Mouse (Mus musculus) limb, embryonic 12.5 days (tissue): ENCODE measurements at regions not wholly inside any gene's neighbourhood (a gene's known extent, or its start where the extent isn't known, plus 50 kb on each side); places are given as distances from the start of the nearest gene placed in this dataset.

Source experiments
- ATAC-seq: fragments of 200-750 bp; cut with Nextera tagmentation; 2 replicates; pipeline ENCODE4 v1.8.0; 2017; ENCODE audit warnings: low read depth, moderate TSS enrichment; ENCODE audit not compliant: insufficient number of reproducible peaks, insufficient read depth, low FRiP score, low TSS enrichment
- H3K27ac ChIP-seq: fragments of 300-500 bp; sonication (generic); 2 replicates; pipeline ENCODE4 v1.5.1; 2016; ENCODE audit warnings: mild to moderate bottlenecking, moderate library complexity
- H3K27me3 ChIP-seq: fragments of 300-500 bp; sonication (generic); 2 replicates; pipeline ENCODE4 v1.6.1; 2016; ENCODE audit warnings: mild to moderate bottlenecking, moderate library complexity
- H3K36me3 ChIP-seq: fragments of 300-500 bp; sonication (generic); 2 replicates; pipeline ENCODE4 v1.6.1; 2016; ENCODE audit warnings: mild to moderate bottlenecking, moderate library complexity
- H3K4me1 ChIP-seq: fragments of 300-500 bp; sonication (generic); replicated peaks from 2 replicates; pipeline ENCODE4 v1.6.1; 2016
- H3K4me2 ChIP-seq: fragments of 300-500 bp; sonication (generic); 2 replicates; pipeline ENCODE4 v1.6.1; 2016; ENCODE audit warnings: mild to moderate bottlenecking, moderate library complexity
- H3K4me3 ChIP-seq: fragments of 300-500 bp; sonication (generic); replicated peaks from 2 replicates; pipeline ENCODE4 v1.5.1; 2016; ENCODE audit warnings: mild to moderate bottlenecking
- H3K9ac ChIP-seq: fragments of 300-500 bp; sonication (generic); replicated peaks from 2 replicates; pipeline ENCODE4 v1.6.1; 2016; ENCODE audit warnings: mild to moderate bottlenecking, moderate library complexity
- H3K9me3 ChIP-seq: fragments of 300-500 bp; sonication (generic); 2 replicates; pipeline ENCODE4 v1.6.1; 2016; ENCODE audit warnings: mild to moderate bottlenecking, moderate library complexity
- WGBS: fragments of 180-500 bp; shearing (Covaris S2); methylation state at CpG from one replicate; pipeline ENCODE4 v1.1.7; 2016; 5-methylcytosine and 5-hydroxymethylcytosine counted together

DNA sequence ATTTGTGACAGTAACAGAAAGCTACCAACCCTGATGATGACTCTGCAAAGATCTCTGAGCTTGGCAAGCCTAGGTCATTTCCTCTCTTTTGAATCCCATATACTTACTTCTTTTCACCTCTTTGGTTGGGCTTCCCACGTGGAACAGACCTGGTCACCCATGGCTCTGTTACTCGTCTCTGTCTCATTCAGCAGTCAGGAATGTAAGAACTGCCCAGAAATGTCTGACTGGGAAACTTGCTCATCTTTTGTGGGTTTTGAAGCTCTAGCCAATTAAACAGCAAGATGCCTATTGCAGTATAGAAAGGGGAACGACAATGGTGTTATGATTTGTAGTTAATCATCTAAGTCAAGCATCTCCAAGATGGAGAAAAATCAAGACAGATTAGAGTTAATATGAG lies 136.2 kb upstream of the Tgfbr2 start:
- ATAC-seq: no peak
- no peak overlapping the region for H3K4me2 ChIP-seq
- H3K27me3 ChIP-seq: no peaks in the 10 kb centered on the region
- H3K36me3 ChIP-seq: no peaks in the 10 kb centered on the region
- H3K4me1 ChIP-seq: no peaks in the 10 kb centered on the region
- 84% methylated on average over 3 of the region's 3 CpGs for WGBS
- no peak overlapping the region for H3K9ac ChIP-seq
- H3K27ac ChIP-seq: no peak overlapping the region
- no peak overlapping the region for H3K4me3 ChIP-seq
- no peaks in the 10 kb centered on the region for H3K9me3 ChIP-seq

- Histone ChIP-seq H3K36me3 (no peaks in the 10 kb centered on the region), H3K9me3 (no peaks in the 10 kb centered on the region), H3K4me1 (peaks cover 10% of the 10 kb centered on the region), H3K4me3 (no peak overlapping the region), H3K4me2 (no peak overlapping the region), H3K9ac (no peak overlapping the region), H3K27ac (no peak overlapping the region), H3K27me3 (no peaks in the 10 kb centered on the region)
- WGBS: 72% methylated on average over 2 of the region's 2 CpGs
- no peak for ATAC-seq
These were observed 126.4 kb upstream of the Tgfbr2 start for GRCm38 (mm10) chr9:116301602-116302001.

DNA sequence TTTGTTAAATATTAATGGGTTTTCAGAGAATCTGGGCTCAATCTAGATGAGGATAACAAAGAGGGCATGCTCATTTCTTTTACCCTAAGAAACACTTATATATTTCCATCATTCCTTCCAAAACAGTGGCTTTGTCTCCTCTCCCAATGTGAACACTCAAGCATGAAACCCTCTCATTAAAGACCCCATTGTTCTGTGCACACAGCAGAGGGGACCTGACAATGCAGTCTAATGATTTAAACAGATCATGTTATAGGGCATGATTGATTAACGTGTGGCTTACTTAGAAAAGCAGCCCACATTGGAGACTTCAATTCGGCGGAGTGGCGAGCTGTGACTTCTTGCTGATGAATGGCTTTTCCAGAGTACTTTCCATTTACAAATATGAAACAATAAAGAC lies 123.6 kb upstream of the Tgfbr2 start:
- no peaks in the 10 kb centered on the region for H3K36me3 ChIP-seq
- 80% methylated on average over 4 of the region's 4 CpGs for WGBS

DNA sequence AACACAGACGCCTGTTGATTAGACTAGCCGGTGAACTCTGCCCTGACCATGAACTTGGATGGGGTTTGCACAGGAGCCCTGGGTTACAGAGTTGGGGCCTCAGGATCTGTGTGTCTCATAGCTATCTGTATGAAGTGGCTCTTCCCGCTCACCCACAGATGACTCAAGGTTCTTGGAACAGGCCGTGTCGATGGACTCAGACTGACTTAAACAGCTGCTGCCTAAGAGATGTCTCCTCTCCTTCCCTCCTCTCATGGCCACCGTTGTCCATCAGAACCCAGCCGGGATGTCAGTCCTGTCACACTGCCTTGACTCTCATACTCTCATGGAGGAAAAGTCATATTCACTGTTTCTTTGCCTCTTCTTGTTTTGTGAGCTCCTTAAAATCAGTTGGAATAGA lies 121.2 kb upstream of the Tgfbr2 start:
- 91% methylated on average over 7 of the region's 7 CpGs for WGBS
- Histone ChIP-seq H3K9me3 (no peaks in the 10 kb centered on the region), H3K4me3 (no peak overlapping the region), H3K27ac (no peak overlapping the region), H3K9ac (no peak overlapping the region), H3K27me3 (no peaks in the 10 kb centered on the region), H3K4me2 (no peak overlapping the region), H3K36me3 (no peaks in the 10 kb centered on the region), H3K4me1 (peaks cover 5% of the 10 kb centered on the region)
- ATAC-seq: no peak

More for the DNA sequence above, 123.6 kb upstream of the Tgfbr2 start:
- Histone ChIP-seq H3K27ac (no peak overlapping the region), H3K4me3 (no peak overlapping the region), H3K27me3 (no peaks in the 10 kb centered on the region), H3K9ac (no peak overlapping the region), H3K9me3 (no peaks in the 10 kb centered on the region), H3K4me2 (no peak overlapping the region), H3K4me1 (peaks cover 10% of the 10 kb centered on the region)
- ATAC-seq: no peak

- no peak for ATAC-seq
- H3K27me3 ChIP-seq: no peaks in the 10 kb centered on the region
- no peak overlapping the region for H3K27ac ChIP-seq
- H3K9ac ChIP-seq: no peak overlapping the region
- H3K4me2 ChIP-seq: no peak overlapping the region
- H3K4me1 ChIP-seq: no peaks in the 10 kb centered on the region; the same call in 1 of the 2 replicates
- 75% methylated on average over 3 of the region's 3 CpGs for WGBS
- H3K9me3 ChIP-seq: no peaks in the 10 kb centered on the region
- no peaks in the 10 kb centered on the region for H3K36me3 ChIP-seq
- H3K4me3 ChIP-seq: no peak overlapping the region
These were observed 118.9 kb upstream of the Tgfbr2 start for GRCm38 (mm10) chr9:116294073-116294472.

DNA sequence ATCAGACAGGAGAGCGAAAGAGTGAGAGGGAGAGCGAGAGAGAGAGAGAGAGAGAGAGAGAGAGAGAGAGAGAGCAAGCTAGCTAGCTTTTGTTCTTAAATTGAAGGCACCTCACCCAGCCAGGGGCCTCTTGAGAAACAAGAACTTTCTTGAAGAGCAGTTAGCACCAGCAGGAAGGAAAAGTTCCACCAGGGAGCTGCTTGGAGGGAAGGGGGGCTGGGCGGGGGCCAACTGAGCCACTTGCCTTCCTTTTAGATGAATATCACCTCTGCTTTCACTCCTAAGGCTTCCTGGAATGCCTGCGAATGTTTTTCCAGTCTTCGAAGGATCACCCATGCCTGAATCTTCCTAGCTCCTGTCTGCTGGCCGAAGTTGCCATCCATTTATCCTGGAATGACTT lies 118.0 kb upstream of the Tgfbr2 start:
- H3K27me3 ChIP-seq: no peaks in the 10 kb centered on the region
- 0 out of 2 replicates have a peak overlapping the region, but pooled peaks have one; percentile 12 for H3K27ac ChIP-seq
- no peak overlapping the region for H3K4me2 ChIP-seq
- no peak overlapping the region for H3K9ac ChIP-seq
- H3K4me1 ChIP-seq: peaks cover 2% of the 10 kb centered on the region; the same call in 1 of the 2 replicates
- ATAC-seq: no peak
- H3K36me3 ChIP-seq: no peaks in the 10 kb centered on the region
- WGBS: 76% methylated on average over 6 of the region's 6 CpGs
- H3K4me3 ChIP-seq: no peak overlapping the region
- no peaks in the 10 kb centered on the region for H3K9me3 ChIP-seq

- Histone ChIP-seq H3K9ac (no peak overlapping the region), H3K4me1 (peaks cover 4% of the 10 kb centered on the region; the same call in 1 of the 2 replicates), H3K27me3 (no peaks in the 10 kb centered on the region), H3K4me3 (no peak overlapping the region), H3K9me3 (no peaks in the 10 kb centered on the region), H3K27ac (no peak overlapping the region), H3K36me3 (no peaks in the 10 kb centered on the region), H3K4me2 (no peak overlapping the region)
- WGBS: 88% methylated on average over 3 of the region's 3 CpGs
- ATAC-seq: no peak
These were observed 116.5 kb upstream of the Tgfbr2 start for GRCm38 (mm10) chr9:116291624-116292023.

GRCm38 (mm10) chr9:116290896-116291295 lies 115.7 kb upstream of the Tgfbr2 start:
- no peak overlapping the region for H3K4me2 ChIP-seq
- no peaks in the 10 kb centered on the region for H3K9me3 ChIP-seq
- H3K36me3 ChIP-seq: no peaks in the 10 kb centered on the region
- H3K4me1 ChIP-seq: peaks cover 4% of the 10 kb centered on the region; the same call in 1 of the 2 replicates
- H3K9ac ChIP-seq: no peak overlapping the region
- no peak overlapping the region for H3K4me3 ChIP-seq
- no peak for ATAC-seq
- H3K27ac ChIP-seq: no peak overlapping the region
- H3K27me3 ChIP-seq: no peaks in the 10 kb centered on the region
- 82% methylated on average over 1 of the region's 1 CpGs for WGBS

- H3K27me3 ChIP-seq: no peaks in the 10 kb centered on the region
- H3K9ac ChIP-seq: no peak overlapping the region
- no peaks in the 10 kb centered on the region for H3K36me3 ChIP-seq
- no peaks in the 10 kb centered on the region for H3K9me3 ChIP-seq
- 0 out of 2 replicates have a peak, but pooled peaks cover 4% of the 10 kb centered on the region for H3K4me1 ChIP-seq
- H3K4me2 ChIP-seq: no peak overlapping the region
- ATAC-seq: no peak
- no peak overlapping the region for H3K27ac ChIP-seq
- 67% methylated on average over 11 of the region's 11 CpGs for WGBS
- H3K4me3 ChIP-seq: no peak overlapping the region
These were observed 110.7 kb upstream of the Tgfbr2 start for GRCm38 (mm10) chr9:116285691-116286431.

DNA sequence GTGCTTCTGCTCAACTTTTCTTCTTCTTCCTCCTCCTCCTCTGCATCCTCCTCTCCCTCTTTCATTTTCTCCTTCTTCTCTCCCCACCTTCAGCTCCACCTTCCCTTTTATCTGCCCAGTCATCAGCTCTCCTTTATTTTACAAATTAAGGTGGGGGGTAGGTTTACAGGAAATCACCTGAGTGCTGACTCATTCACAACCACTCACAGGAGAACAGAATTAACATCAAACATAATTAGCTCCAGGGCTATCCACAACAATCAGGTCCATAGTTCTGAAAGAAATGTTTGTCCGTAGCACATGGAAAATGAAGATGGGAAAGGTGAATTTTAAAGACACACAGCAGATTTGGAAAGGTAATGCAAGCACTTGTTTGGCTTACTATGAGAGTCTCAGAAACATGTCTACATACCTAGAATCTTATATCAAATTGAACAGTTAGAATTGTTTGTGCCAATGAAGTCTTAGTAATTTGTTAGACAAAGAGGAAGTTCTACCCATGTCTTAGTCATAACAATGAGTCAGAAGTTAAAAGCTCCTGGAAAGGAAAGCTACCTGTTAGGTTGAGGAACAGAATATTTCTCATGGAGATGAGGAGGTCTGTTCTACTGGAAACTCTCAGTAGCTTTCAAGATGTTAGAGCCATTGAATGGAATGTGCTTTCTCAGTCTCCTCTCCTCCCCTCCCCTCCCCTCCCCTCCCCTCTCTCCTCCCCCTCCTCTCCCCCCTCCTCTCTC lies 108.8 kb upstream of the Tgfbr2 start:
- Histone ChIP-seq H3K9ac (no peak overlapping the region), H3K4me2 (no peak overlapping the region), H3K4me1 (0 out of 2 replicates have a peak, but pooled peaks cover 4% of the 10 kb centered on the region), H3K27ac (no peak overlapping the region), H3K4me3 (no peak overlapping the region), H3K9me3 (no peaks in the 10 kb centered on the region), H3K36me3 (no peaks in the 10 kb centered on the region), H3K27me3 (no peaks in the 10 kb centered on the region)
- 92% methylated on average over 1 of the region's 1 CpGs for WGBS
- no peak for ATAC-seq

- H3K4me1 ChIP-seq: no peaks in the 10 kb centered on the region
- H3K27ac ChIP-seq: no peak overlapping the region
- no peak for ATAC-seq
- no peaks in the 10 kb centered on the region for H3K36me3 ChIP-seq
- no peak overlapping the region for H3K4me3 ChIP-seq
- H3K27me3 ChIP-seq: no peaks in the 10 kb centered on the region
- H3K9me3 ChIP-seq: no peaks in the 10 kb centered on the region
- no peak overlapping the region for H3K4me2 ChIP-seq
- H3K9ac ChIP-seq: no peak overlapping the region
These were observed 106.5 kb upstream of the Tgfbr2 start for GRCm38 (mm10) chr9:116281654-116282053.
